27 mouse cellular contexts compared by ENCODE assay signal in genomic region chr9:45853695-45854094, GRCm38 (mm10). TPM values are rescaled to one million over a fixed set of nuclear protein-coding genes. Genes with fewer than 3 reads are reported as not detected.
A peak's percentile ranks its signal among the peaks of the same experiment; 100 is the strongest.
DNase-seq lines count a peak whose midpoint lies in the region; ATAC-seq and TF ChIP-seq lines count a peak whose summit lies in the region.
"Had no signal": no experiment of that assay in that cellular context is flagged by ENCODE, and none has a peak within 500 bp of the region (broad histone marks: within the 10 kb centered on the region; RNA-seq: fewer than 3 reads in every experiment).

No protein-coding gene starts in this region.

- no peaks in the 10 kb centered on the region for H3K27me3 ChIP-seq in liver, postnatal 0 days (ENCODE audit: insufficient read depth, low read length)
- H3K27me3 ChIP-seq: embryonic facial prominence, embryonic 12.5 days; hindbrain, embryonic 12.5 days; midbrain, embryonic 15.5 days had no signal

- peaks cover 37% of the 10 kb centered on the region for H3K4me1 ChIP-seq in liver, postnatal 0 days (ENCODE audit: insufficient read depth)
- H3K4me1 ChIP-seq: forebrain, embryonic 10.5 days had no signal

- TF ChIP-seq EP300 in liver, postnatal 0 days (IDR thresholded peaks at IDR 0.05; ENCODE audit: low read depth): no peak

- no peak for TF ChIP-seq CTCF in layer of hippocampus, adult 2 months (conservative IDR thresholded peaks at IDR 0.05)
- no peak for TF ChIP-seq CTCF in liver, postnatal 0 days (IDR thresholded peaks at IDR 0.05; ENCODE audit: low read depth)

- H3K9ac ChIP-seq in liver, postnatal 0 days (replicated peaks): no peak overlapping the region
- H3K9ac ChIP-seq: embryonic facial prominence, embryonic 12.5 days; hindbrain, embryonic 12.5 days; liver, embryonic 14.5 days; lung, embryonic 14.5 days; midbrain, embryonic 15.5 days had no signal

- ATAC-seq in common myeloid progenitor, adult 5-6 weeks (replicated peaks; ENCODE audit: low read depth, poor library complexity, severe bottlenecking): peak; percentile 86
- ATAC-seq in megakaryocyte progenitor cell, adult 5-6 weeks (replicated peaks; ENCODE audit: poor library complexity): peak; percentile 85
- no peak for ATAC-seq in liver, postnatal 0 days
- ATAC-seq: CD4-positive, CD25-positive, alpha-beta regulatory T cell, adult 4 months; forebrain, embryonic 16.5 days; midbrain, embryonic 15.5 days had no signal

- no peak overlapping the region for H3K4me2 ChIP-seq in liver, postnatal 0 days (ENCODE audit: low read depth, low read length)
- H3K4me2 ChIP-seq: embryonic facial prominence, embryonic 12.5 days; hindbrain, embryonic 12.5 days; lung, embryonic 14.5 days; midbrain, embryonic 15.5 days had no signal

- no peak for DNase-seq in layer of hippocampus, adult 2 months (ENCODE audit: low spot score in 2 of 2)
- no peak for DNase-seq in layer of hippocampus, postnatal 14 days (ENCODE audit: low spot score in 2 of 2)
- peak; percentile 90 for DNase-seq in 416B (ENCODE audit: low read depth)
- DNase-seq in retina, postnatal 1 day: no peak
- DNase-seq in liver, postnatal 0 days: no peak
- DNase-seq: adrenal gland, postnatal 25 days; cerebellum, adult 18-20 months; cerebellum, postnatal 25 days; embryo, embryonic 11 days; gastrocnemius, adult 2 months; kidney, adult 2 months; kidney, postnatal 36 days; layer of hippocampus, postnatal 36 days; liver; lung, embryonic 14.5 days; lung, postnatal 36 days; right cerebral cortex, postnatal 4 days; thymus, adult 2 months had no signal

- peak overlapping the region; percentile 77 for H3K27ac ChIP-seq in layer of hippocampus, adult 2 months
- no peak overlapping the region for H3K27ac ChIP-seq in liver, postnatal 0 days (ENCODE audit: low read depth)
- H3K27ac ChIP-seq: embryonic facial prominence, embryonic 12.5 days; forebrain, embryonic 10.5 days; gastrocnemius, adult 2 months; hindbrain, embryonic 12.5 days; liver, embryonic 14.5 days; midbrain, embryonic 15.5 days had no signal

- no peak overlapping the region for H3K4me3 ChIP-seq in layer of hippocampus, adult 2 months
- H3K4me3 ChIP-seq in liver, postnatal 0 days (ENCODE audit: low read depth, low read length): no peak overlapping the region
- H3K4me3 ChIP-seq: embryonic facial prominence, embryonic 12.5 days; forebrain, embryonic 10.5 days; gastrocnemius, adult 2 months; hindbrain, embryonic 12.5 days; midbrain, embryonic 15.5 days had no signal

- 62% methylated on average over 2 of the region's 2 CpGs for WGBS in liver, postnatal 0 days (ENCODE audit: insufficient replicate concordance)

- H3K9me3 ChIP-seq in liver, postnatal 0 days (ENCODE audit: low read length): no peaks in the 10 kb centered on the region
- H3K9me3 ChIP-seq: embryonic facial prominence, embryonic 12.5 days; forebrain, embryonic 10.5 days; hindbrain, embryonic 12.5 days; midbrain, embryonic 15.5 days had no signal

- peaks cover 25% of the 10 kb centered on the region for H3K36me3 ChIP-seq in liver, postnatal 0 days (replicated peaks; ENCODE audit: insufficient read depth, low read length)

RNA-seq across cellular contexts. Expression of gene Bace1, which starts 15.3 kb away (rescaled TPM):
- 10 to 100 TPM; 76.6 to 80.3 TPM for total RNA-seq in layer of hippocampus, adult 2 months (2021)
- 100 to 1,000 TPM in 1 of 2 experiments, 10 to 100 TPM in 1; 96.6 to 101 TPM for total RNA-seq in layer of hippocampus, postnatal 14 days (2021)
- total RNA-seq in common myeloid progenitor, adult 5-6 weeks (2017): 9.0 and 13.7 TPM in 2 replicates
- total RNA-seq in megakaryocyte progenitor cell, adult 5-6 weeks (2015): 29.5 and 31.0 TPM in 2 replicates
- 33.4 and 44.1 TPM in 2 replicates for total RNA-seq in megakaryocyte progenitor cell, adult 5-6 weeks (2017)
- 8.3 and 10.7 TPM in 2 replicates for polyA plus RNA-seq in liver, postnatal 0 days (2015; fragmentation: Nextera tagmentation; extraction: Ambion mirVana)

RNA-seq across cellular contexts. Expression of gene Cep164, which starts 25.2 kb away (rescaled TPM):
- 10 to 100 TPM; 13.6 TPM for total RNA-seq in layer of hippocampus, adult 2 months (2021)
- 10 to 100 TPM; 15.5 to 15.8 TPM for total RNA-seq in layer of hippocampus, postnatal 14 days (2021)
- total RNA-seq in common myeloid progenitor, adult 5-6 weeks (2017): 12.4 and 13.8 TPM in 2 replicates
- total RNA-seq in megakaryocyte progenitor cell, adult 5-6 weeks (2015): 9.7 and 15.5 TPM in 2 replicates
- total RNA-seq in megakaryocyte progenitor cell, adult 5-6 weeks (2017): 16.2 and 19.8 TPM in 2 replicates
- polyA plus RNA-seq in liver, postnatal 0 days (2015; fragmentation: Nextera tagmentation; extraction: Ambion mirVana): 6.1 and 6.6 TPM in 2 replicates

RNA-seq across cellular contexts. Expression of gene Pcsk7, which starts 52.6 kb away (rescaled TPM):
- total RNA-seq in layer of hippocampus, adult 2 months (2021): 10 to 100 TPM; 25.0 to 28.0 TPM
- total RNA-seq in layer of hippocampus, postnatal 14 days (2021): 10 to 100 TPM; 22.6 to 28.4 TPM
- total RNA-seq in common myeloid progenitor, adult 5-6 weeks (2017): 12.0 and 16.9 TPM in 2 replicates
- total RNA-seq in megakaryocyte progenitor cell, adult 5-6 weeks (2015): 8.5 and 9.6 TPM in 2 replicates
- total RNA-seq in megakaryocyte progenitor cell, adult 5-6 weeks (2017): 11.2 and 14.4 TPM in 2 replicates
- polyA plus RNA-seq in liver, postnatal 0 days (2015; fragmentation: Nextera tagmentation; extraction: Ambion mirVana): 5.8 and 6.8 TPM in 2 replicates

RNA-seq across cellular contexts. Expression of gene Rnf214, which starts 53.0 kb away (rescaled TPM):
- 10 to 100 TPM; 75.2 to 81.3 TPM for total RNA-seq in layer of hippocampus, adult 2 months (2021)
- total RNA-seq in layer of hippocampus, postnatal 14 days (2021): 10 to 100 TPM; 67.0 to 67.2 TPM
- total RNA-seq in common myeloid progenitor, adult 5-6 weeks (2017): 21.4 and 40.1 TPM in 2 replicates
- total RNA-seq in megakaryocyte progenitor cell, adult 5-6 weeks (2015): 20.3 and 21.2 TPM in 2 replicates
- total RNA-seq in megakaryocyte progenitor cell, adult 5-6 weeks (2017): 26.5 and 27.4 TPM in 2 replicates
- polyA plus RNA-seq in liver, postnatal 0 days (2015; fragmentation: Nextera tagmentation; extraction: Ambion mirVana): 13.0 and 15.9 TPM in 2 replicates
